Comparison of ENCODE assay signal across 7 mouse cellular contexts in genomic region chr19:5424782-5425741, GRCm38 (mm10). TPM values are rescaled to one million over a fixed set of nuclear protein-coding genes. Genes with fewer than 3 reads are reported as not detected.
DNase-seq lines count a peak whose midpoint lies in the region; ATAC-seq and TF ChIP-seq lines count a peak whose summit lies in the region.

Gene Drap1, minus strand, starts transcription at chr19:5424979.
Gene AI837181, plus strand, starts transcription at chr19:5425144.

- H3K9me3 ChIP-seq in embryonic facial prominence, embryonic 12.5 days, result no peaks in the 10 kb centered on the region
- H3K9me3 ChIP-seq in limb, embryonic 12.5 days, result no peaks in the 10 kb centered on the region
- H3K9me3 ChIP-seq in midbrain, embryonic 15.5 days, result no peaks in the 10 kb centered on the region

- peak within 1 kb of the TSS; percentile 81 for H3K9ac ChIP-seq in embryonic facial prominence, embryonic 12.5 days
- peak within 1 kb of the TSS; percentile 95 for H3K9ac ChIP-seq in limb, embryonic 12.5 days (replicated peaks)
- H3K9ac ChIP-seq in midbrain, embryonic 15.5 days, result peak within 1 kb of the TSS; percentile 85

- peaks cover 51% of the 10 kb centered on the region for H3K36me3 ChIP-seq in embryonic facial prominence, embryonic 12.5 days
- H3K36me3 ChIP-seq in kidney, adult 2 months (ENCODE audit: control insufficient read depth, insufficient read depth, low read length), result no peaks in the 10 kb centered on the region; the same call in 1 of the 2 replicates
- H3K36me3 ChIP-seq in limb, embryonic 12.5 days, result peaks cover 71% of the 10 kb centered on the region
- peaks cover 14% of the 10 kb centered on the region; the same call in 1 of the 2 replicates for H3K36me3 ChIP-seq in midbrain, embryonic 15.5 days (replicated peaks)
- peaks cover 27% of the 10 kb centered on the region for H3K36me3 ChIP-seq in spleen, adult 2 months (ENCODE audit: control insufficient read depth, insufficient read depth, low read length)

- H3K4me1 ChIP-seq in embryonic facial prominence, embryonic 12.5 days, result peaks cover 28% of the 10 kb centered on the region
- H3K4me1 ChIP-seq in kidney, adult 2 months (ENCODE audit: control insufficient read depth, insufficient read depth, low read length), result peaks cover 20% of the 10 kb centered on the region
- H3K4me1 ChIP-seq in limb, embryonic 12.5 days (replicated peaks), result peaks cover 27% of the 10 kb centered on the region
- peaks cover 39% of the 10 kb centered on the region for H3K4me1 ChIP-seq in midbrain, embryonic 15.5 days
- H3K4me1 ChIP-seq in spleen, adult 2 months (ENCODE audit: control insufficient read depth, insufficient read depth, insufficient read length), result peaks cover 16% of the 10 kb centered on the region

- peak within 1 kb of the TSS; percentile 88 for H3K4me2 ChIP-seq in embryonic facial prominence, embryonic 12.5 days (replicated peaks)
- H3K4me2 ChIP-seq in limb, embryonic 12.5 days, result peak within 1 kb of the TSS; percentile 73
- H3K4me2 ChIP-seq in midbrain, embryonic 15.5 days, result peak within 1 kb of the TSS; percentile 84

- no peaks in the 10 kb centered on the region for H3K27me3 ChIP-seq in embryonic facial prominence, embryonic 12.5 days
- no peaks in the 10 kb centered on the region for H3K27me3 ChIP-seq in kidney, adult 2 months (replicated peaks; ENCODE audit: control insufficient read depth, insufficient read depth, low read length)
- no peaks in the 10 kb centered on the region for H3K27me3 ChIP-seq in limb, embryonic 12.5 days
- no peaks in the 10 kb centered on the region for H3K27me3 ChIP-seq in midbrain, embryonic 15.5 days (replicated peaks)
- no peaks in the 10 kb centered on the region for H3K27me3 ChIP-seq in spleen, adult 2 months (ENCODE audit: control insufficient read depth, insufficient read depth, low read length)

- peak; percentile 93 for ATAC-seq in embryonic facial prominence, embryonic 12.5 days (ENCODE audit: insufficient number of reproducible peaks, insufficient read depth, low FRiP score, low TSS enrichment)
- peak; percentile 91 for ATAC-seq in limb, embryonic 12.5 days (ENCODE audit: insufficient number of reproducible peaks, insufficient read depth, low FRiP score, low TSS enrichment, low read depth)
- ATAC-seq in midbrain, embryonic 15.5 days (replicated peaks), result peak; percentile 93

- peak within 1 kb of the TSS; percentile 89 for H3K27ac ChIP-seq in embryonic facial prominence, embryonic 12.5 days
- peak within 1 kb of the TSS; percentile 89 for H3K27ac ChIP-seq in kidney, adult 2 months (ENCODE audit: insufficient read depth, low read depth, low read length)
- H3K27ac ChIP-seq in limb, embryonic 12.5 days, result peak within 1 kb of the TSS; percentile 90
- H3K27ac ChIP-seq in midbrain, embryonic 15.5 days, result peak within 1 kb of the TSS; percentile 88
- peak within 1 kb of the TSS; percentile 96 for H3K27ac ChIP-seq in spleen, adult 2 months (ENCODE audit: insufficient read depth, low read length)

- no peak for TF ChIP-seq CTCF in kidney, adult 2 months (conservative IDR thresholded peaks at IDR 0.05; ENCODE audit: insufficient read depth, insufficient read length, low read depth, low read length)
- TF ChIP-seq CTCF in spleen, adult 2 months (IDR thresholded peaks at IDR 0.05; ENCODE audit: extremely low read depth, insufficient read depth, insufficient read length, insufficient replicate concordance), result no peak

- under 1% methylated on average over 67 of the region's 87 CpGs for whole genome bisulfite sequencing in embryonic facial prominence, embryonic 12.5 days
- WGBS in kidney, adult 2 months, result under 1% methylated on average over 87 of the region's 87 CpGs
- under 1% methylated on average over 78 of the region's 87 CpGs for WGBS in limb, embryonic 12.5 days
- under 1% methylated on average over 79 of the region's 87 CpGs for WGBS in midbrain, embryonic 15.5 days
- under 1% methylated on average over 72 of the region's 87 CpGs for WGBS in spleen, adult 2 months

- TF ChIP-seq POLR2A in kidney, adult 2 months (IDR thresholded peaks at IDR 0.05; ENCODE audit: low read depth, low read length), result peak; percentile 8
- peak; percentile 5; the same call in 1 of the 2 replicates for TF ChIP-seq POLR2A in spleen, adult 2 months (IDR thresholded peaks at IDR 0.05; ENCODE audit: low read depth, low read length)

- peak; percentile 97 for DNase-seq in adrenal gland, postnatal 25 days
- DNase-seq in heart, adult 18-20 months, result peak; percentile 96 to 97
- DNase-seq in kidney, adult 2 months, result peak; percentile 97
- DNase-seq in spleen, adult 2 months (ENCODE audit: low read depth in 1 of 2, low spot score in 2 of 2), result peak; percentile 87 to 92

- H3K4me3 ChIP-seq in embryonic facial prominence, embryonic 12.5 days, result peak within 1 kb of the TSS; percentile 80
- H3K4me3 ChIP-seq in kidney, adult 2 months (ENCODE audit: insufficient read depth, low read depth, low read length), result peak within 1 kb of the TSS; percentile 96
- peak within 1 kb of the TSS; percentile 87 for H3K4me3 ChIP-seq in limb, embryonic 12.5 days (replicated peaks)
- peak within 1 kb of the TSS; percentile 64 for H3K4me3 ChIP-seq in midbrain, embryonic 15.5 days
- peak within 1 kb of the TSS; percentile 96 for H3K4me3 ChIP-seq in spleen, adult 2 months (ENCODE audit: extremely low read depth, insufficient read depth, insufficient read length)

RNA-seq across cellular contexts. Expression of gene Drap1, which starts in this region (rescaled TPM):
- total RNA-seq in adrenal gland, postnatal 25 days (2021), result 182 and 221 TPM in 2 replicates
- polyA plus RNA-seq in embryonic facial prominence, embryonic 12.5 days (2016; fragmentation: Nextera tagmentation; extraction: Ambion mirVana), result 303 and 323 TPM in 2 replicates
- total RNA-seq in heart, adult 18-20 months (2021), result 100 to 1,000 TPM; 301 to 320 TPM
- polyA plus RNA-seq in kidney, adult 2 months (2012; rRNA removed), result 124 and 150 TPM in 2 replicates
- 310 and 324 TPM in 2 replicates for polyA plus RNA-seq in limb, embryonic 12.5 days (2016; fragmentation: Nextera tagmentation; extraction: Ambion mirVana)
- polyA plus RNA-seq in midbrain, embryonic 15.5 days (2015; fragmentation: Nextera tagmentation; extraction: Ambion mirVana), result 291 and 296 TPM in 2 replicates
- polyA plus RNA-seq in spleen, adult 2 months (2012; rRNA removed), result 59.6 and 75.8 TPM in 2 replicates

RNA-seq across cellular contexts. Expression of gene AI837181, which starts in this region (rescaled TPM):
- 43.1 and 51.1 TPM in 2 replicates for total RNA-seq in adrenal gland, postnatal 25 days (2021)
- polyA plus RNA-seq in embryonic facial prominence, embryonic 12.5 days (2016; fragmentation: Nextera tagmentation; extraction: Ambion mirVana), result 67.2 and 67.9 TPM in 2 replicates
- total RNA-seq in heart, adult 18-20 months (2021), result 10 to 100 TPM; 32.1 to 38.3 TPM
- polyA plus RNA-seq in kidney, adult 2 months (2012; rRNA removed), result 71.4 and 78.4 TPM in 2 replicates
- polyA plus RNA-seq in limb, embryonic 12.5 days (2016; fragmentation: Nextera tagmentation; extraction: Ambion mirVana), result 65.0 and 69.1 TPM in 2 replicates
- polyA plus RNA-seq in midbrain, embryonic 15.5 days (2015; fragmentation: Nextera tagmentation; extraction: Ambion mirVana), result 71.5 and 74.9 TPM in 2 replicates
- polyA plus RNA-seq in spleen, adult 2 months (2012; rRNA removed), result 76.4 and 95.8 TPM in 2 replicates

Comparison
In these comparisons a context has a peak if more than half of its experiments do, and no peak if none do; other contexts are left out.
1. Peak in every context shown above with its lines: DNase-seq, ATAC-seq, H3K4me3 ChIP-seq and H3K27ac ChIP-seq.